In genomic region chr5:134102720-134103119, GRCm38 (mm10) we compare ENCODE assay signal across 11 mouse cellular contexts. TPM values are rescaled to one million over a fixed set of nuclear protein-coding genes. Genes with fewer than 3 reads are reported as not detected.
DNase-seq lines count a peak whose midpoint lies in the region; ATAC-seq lines count a peak whose summit lies in the region.
"Had no signal": no experiment of that assay in that cellular context is flagged by ENCODE, and none has a peak within 500 bp of the region (broad histone marks: within the 10 kb centered on the region; RNA-seq: fewer than 3 reads in every experiment).

No protein-coding gene starts in this region.

- peaks cover 5% of the 10 kb centered on the region; the same call in 1 of the 2 replicates for H3K9me3 ChIP-seq in midbrain, embryonic 10.5 days (replicated peaks)
- no peaks in the 10 kb centered on the region for H3K9me3 ChIP-seq in midbrain, embryonic 11.5 days (ENCODE audit: control insufficient read depth, low read length)
- no peaks in the 10 kb centered on the region for H3K9me3 ChIP-seq in neural tube, embryonic 13.5 days

- 76% methylated on average over 6 of the region's 6 CpGs for WGBS in midbrain, embryonic 10.5 days
- 75% methylated on average over 6 of the region's 6 CpGs for WGBS in midbrain, embryonic 11.5 days
- WGBS in neural tube, embryonic 13.5 days: 86% methylated on average over 6 of the region's 6 CpGs

- no peak overlapping the region for H3K4me3 ChIP-seq in midbrain, embryonic 10.5 days
- H3K4me3 ChIP-seq in midbrain, embryonic 11.5 days (ENCODE audit: low read depth, low read length): no peak overlapping the region
- H3K4me3 ChIP-seq in neural tube, embryonic 13.5 days: no peak overlapping the region

- no peak overlapping the region for H3K4me2 ChIP-seq in midbrain, embryonic 11.5 days
- peak overlapping the region; percentile 20; the same call in 1 of the 2 replicates for H3K4me2 ChIP-seq in neural tube, embryonic 13.5 days
- H3K4me2 ChIP-seq: lung, embryonic 14.5 days had no signal

- DNase-seq in midbrain, embryonic 10.5 days (ENCODE audit: low spot score): no peak
- DNase-seq in midbrain, embryonic 11.5 days (ENCODE audit: low spot score, missing footprints): no peak
- peak; percentile 24 for DNase-seq in NIH3T3 (ENCODE audit: low read depth)
- DNase-seq in induced T-regulatory cell, adult 2 months (ENCODE audit: low read depth): peak; percentile 64
- DNase-seq in testis, postnatal 10 days (ENCODE audit: low spot score): no peak
- DNase-seq in cerebellum, postnatal 14 days: no peak
- DNase-seq: cerebellum, adult 11-12 months; gastrocnemius, postnatal 25 days; lung, embryonic 14.5 days; thymus, postnatal 4 days had no signal

- ATAC-seq in midbrain, embryonic 11.5 days (ENCODE audit: low FRiP score): no peak
- no peak for ATAC-seq in neural tube, embryonic 13.5 days (ENCODE audit: low read depth)

- peaks cover 24% of the 10 kb centered on the region for H3K36me3 ChIP-seq in midbrain, embryonic 10.5 days
- no peaks in the 10 kb centered on the region for H3K36me3 ChIP-seq in midbrain, embryonic 11.5 days (ENCODE audit: control insufficient read depth, insufficient read depth, low read length)
- peaks cover 23% of the 10 kb centered on the region for H3K36me3 ChIP-seq in neural tube, embryonic 13.5 days

- peaks cover 4% of the 10 kb centered on the region; the same call in 1 of the 2 replicates for H3K27me3 ChIP-seq in midbrain, embryonic 10.5 days (ENCODE audit: low read depth, poor library complexity, severe bottlenecking)
- no peaks in the 10 kb centered on the region for H3K27me3 ChIP-seq in midbrain, embryonic 11.5 days (ENCODE audit: control insufficient read depth, insufficient read depth, low read length)
- no peaks in the 10 kb centered on the region for H3K27me3 ChIP-seq in neural tube, embryonic 13.5 days

- H3K4me1 ChIP-seq in midbrain, embryonic 10.5 days: peaks cover 41% of the 10 kb centered on the region
- H3K4me1 ChIP-seq in midbrain, embryonic 11.5 days (ENCODE audit: control insufficient read depth, insufficient read depth, low read length): peaks cover 6% of the 10 kb centered on the region
- H3K4me1 ChIP-seq in neural tube, embryonic 13.5 days (replicated peaks): peaks cover 37% of the 10 kb centered on the region

- 0 out of 2 replicates have a peak overlapping the region, but pooled peaks have one; percentile 13 for H3K27ac ChIP-seq in midbrain, embryonic 10.5 days (replicated peaks)
- H3K27ac ChIP-seq in midbrain, embryonic 11.5 days (ENCODE audit: low read depth, low read length): no peak overlapping the region
- no peak overlapping the region for H3K27ac ChIP-seq in neural tube, embryonic 13.5 days (replicated peaks)

- H3K9ac ChIP-seq in midbrain, embryonic 11.5 days (ENCODE audit: low read length): no peak overlapping the region
- H3K9ac ChIP-seq in neural tube, embryonic 13.5 days: no peak overlapping the region
- H3K9ac ChIP-seq: lung, embryonic 14.5 days had no signal

RNA-seq across cellular contexts. Expression of gene Castor2, which starts 3.2 kb away (rescaled TPM):
- 10.1 and 12.8 TPM in 2 replicates for polyA plus RNA-seq in midbrain, embryonic 10.5 days (2016; fragmentation: Nextera tagmentation; extraction: Ambion mirVana)
- polyA plus RNA-seq in midbrain, embryonic 11.5 days (2014; fragmentation: Nextera tagmentation; extraction: Ambion mirVana): 10.8 and 11.7 TPM in 2 replicates
- polyA plus RNA-seq in neural tube, embryonic 13.5 days (2015; fragmentation: Nextera tagmentation; extraction: Ambion mirVana): 20.9 and 22.0 TPM in 2 replicates

Comparison
In these comparisons a context has a peak if more than half of its experiments do, and no peak if none do; other contexts are left out.
1. DNase-seq: peak in NIH3T3 (single experiment) and induced T-regulatory cell, adult 2 months (single experiment); none in midbrain, embryonic 10.5 days (single experiment), midbrain, embryonic 11.5 days (single experiment), testis, postnatal 10 days (single experiment) and cerebellum, postnatal 14 days (0 of 2).